Comparison of ENCODE assay signal across 10 mouse cellular contexts in genomic region chrX:152818996-152819395, GRCm38 (mm10). TPM values are rescaled to one million over a fixed set of nuclear protein-coding genes. Genes with fewer than 3 reads are reported as not detected.
DNase-seq lines count a peak whose midpoint lies in the region; ATAC-seq and TF ChIP-seq lines count a peak whose summit lies in the region.
"Had no signal": no experiment of that assay in that cellular context is flagged by ENCODE, and none has a peak within 500 bp of the region (broad histone marks: within the 10 kb centered on the region; RNA-seq: fewer than 3 reads in every experiment).

No protein-coding gene starts in this region.

- no peak for TF ChIP-seq EP300 in liver, embryonic 14.5 days (IDR thresholded peaks at IDR 0.05; ENCODE audit: low read depth)

- H3K27me3 ChIP-seq in heart, embryonic 16.5 days (ENCODE audit: control insufficient read depth, insufficient read depth, low read length) = no peaks in the 10 kb centered on the region
- no peaks in the 10 kb centered on the region for H3K27me3 ChIP-seq in liver, embryonic 14.5 days (ENCODE audit: control insufficient read depth, insufficient read depth, low read length)
- peaks cover 6% of the 10 kb centered on the region for H3K27me3 ChIP-seq in liver, embryonic 11.5 days (replicated peaks; ENCODE audit: control insufficient read depth, insufficient read depth, low read length)

- DNase-seq in heart, adult 11 months = no peak
- no peak for DNase-seq in liver, embryonic 14.5 days (ENCODE audit: low read depth in 3 of 3, low spot score in 3 of 3)
- DNase-seq in liver, embryonic 11.5 days (ENCODE audit: low spot score) = no peak
- DNase-seq in brain, embryonic 14.5 days (ENCODE audit: low read depth) = peak; percentile 25
- DNase-seq in retina, postnatal 1 day = peak; percentile 35
- DNase-seq in gastrocnemius, postnatal 25 days = no peak
- DNase-seq: cerebellum, adult 11-12 months had no signal

- TF ChIP-seq CTCF in liver, embryonic 14.5 days (IDR thresholded peaks at IDR 0.05; ENCODE audit: low read depth) = peak; percentile 3; the same call in 1 of the 2 replicates
- TF ChIP-seq CTCF in brain, embryonic 14.5 days (IDR thresholded peaks at IDR 0.05; ENCODE audit: borderline replicate concordance, extremely low read depth, insufficient read depth, insufficient read length) = peak; percentile 32; the same call in 1 of the 2 replicates

- H3K27ac ChIP-seq in heart, embryonic 16.5 days (ENCODE audit: low read length) = no peak overlapping the region
- no peak overlapping the region for H3K27ac ChIP-seq in liver, embryonic 14.5 days
- no peak overlapping the region for H3K27ac ChIP-seq in liver, embryonic 11.5 days (ENCODE audit: low read depth, low read length)

- no peaks in the 10 kb centered on the region for H3K9me3 ChIP-seq in heart, embryonic 16.5 days (replicated peaks; ENCODE audit: control insufficient read depth, low read length)
- no peaks in the 10 kb centered on the region for H3K9me3 ChIP-seq in liver, embryonic 14.5 days (ENCODE audit: control insufficient read depth, low read length)
- no peaks in the 10 kb centered on the region for H3K9me3 ChIP-seq in liver, embryonic 11.5 days (ENCODE audit: control insufficient read depth, low read length)

- no peak for TF ChIP-seq POLR2A in brain, embryonic 14.5 days (IDR thresholded peaks at IDR 0.05; ENCODE audit: borderline replicate concordance, extremely low read depth, insufficient read depth, insufficient read length, poor library complexity, severe bottlenecking)

- no peak overlapping the region for H3K4me3 ChIP-seq in heart, embryonic 16.5 days (ENCODE audit: low read length)
- H3K4me3 ChIP-seq in liver, embryonic 14.5 days (ENCODE audit: insufficient read depth in 1 of 2, low read depth in 2 of 2, low read length in 2 of 2) = no peak overlapping the region
- no peak overlapping the region for H3K4me3 ChIP-seq in liver, embryonic 11.5 days (ENCODE audit: low read depth, low read length)

- 0 out of 2 replicates have a peak, but pooled peaks have one; percentile 37 for ATAC-seq in heart, embryonic 16.5 days (replicated peaks; ENCODE audit: extremely low read depth, insufficient read depth, low FRiP score)
- no peak for ATAC-seq in liver, embryonic 14.5 days (ENCODE audit: insufficient read depth)
- ATAC-seq in liver, embryonic 11.5 days (replicated peaks; ENCODE audit: low FRiP score) = no peak
- no peak for ATAC-seq in activated CD4-positive, CD25-positive, alpha-beta regulatory T cell, adult 4 months

- H3K9ac ChIP-seq in heart, embryonic 16.5 days (ENCODE audit: low read length) = no peak overlapping the region
- H3K9ac ChIP-seq in liver, embryonic 14.5 days (replicated peaks) = no peak overlapping the region
- H3K9ac ChIP-seq in liver, embryonic 11.5 days (ENCODE audit: low read depth, low read length) = no peak overlapping the region

- no peaks in the 10 kb centered on the region for H3K36me3 ChIP-seq in heart, embryonic 16.5 days (ENCODE audit: control insufficient read depth, insufficient read depth)
- no peaks in the 10 kb centered on the region for H3K36me3 ChIP-seq in liver, embryonic 14.5 days (replicated peaks; ENCODE audit: control insufficient read depth, insufficient read depth, low read depth)
- no peaks in the 10 kb centered on the region for H3K36me3 ChIP-seq in liver, embryonic 11.5 days (ENCODE audit: control insufficient read depth, insufficient read depth, low read length)

- H3K4me1 ChIP-seq in heart, embryonic 16.5 days (ENCODE audit: control insufficient read depth, insufficient read depth, low read length) = no peaks in the 10 kb centered on the region
- no peaks in the 10 kb centered on the region for H3K4me1 ChIP-seq in liver, embryonic 14.5 days (replicated peaks; ENCODE audit: control insufficient read depth in 2 of 2, insufficient read depth in 2 of 2, low read length in 1 of 2)
- H3K4me1 ChIP-seq in liver, embryonic 11.5 days (replicated peaks; ENCODE audit: control insufficient read depth, insufficient read depth, low read length) = no peaks in the 10 kb centered on the region

- no peak overlapping the region for H3K4me2 ChIP-seq in heart, embryonic 16.5 days (ENCODE audit: low read depth, low read length)
- no peak overlapping the region for H3K4me2 ChIP-seq in liver, embryonic 14.5 days (ENCODE audit: low read depth)
- H3K4me2 ChIP-seq in liver, embryonic 11.5 days = no peak overlapping the region

RNA-seq across cellular contexts. Expression of gene Gpr143, which starts 37.3 kb away (rescaled TPM):
- 0.20 and 0.27 TPM in 2 replicates for polyA plus RNA-seq in heart, embryonic 16.5 days (2015; fragmentation: Nextera tagmentation; extraction: Ambion mirVana)
- 0.02 and 0.05 TPM in 2 replicates for polyA plus RNA-seq in liver, embryonic 14.5 days (2012; rRNA removed)
- not detected in 2 replicates for polyA plus RNA-seq in liver, embryonic 14.5 days (2014; fragmentation: Nextera tagmentation; extraction: Ambion mirVana)
- polyA plus RNA-seq in liver, embryonic 11.5 days (2014; fragmentation: Nextera tagmentation; extraction: Ambion mirVana) = not detected in 2 replicates
- polyA plus RNA-seq in brain, embryonic 14.5 days (2012; rRNA removed) = 0.14 and 0.26 TPM in 2 replicates
- not detected for polyA plus RNA-seq in activated CD4-positive, CD25-positive, alpha-beta regulatory T cell, adult 4 months (2017; shearing (Covaris generic))
- not detected for total RNA-seq in gastrocnemius, postnatal 25 days (2021)
- polyA plus RNA-seq: testis, adult 2 months had no signal

RNA-seq across cellular contexts. Expression of gene Shroom2, which starts 49.7 kb away (rescaled TPM):
- 3.4 and 4.0 TPM in 2 replicates for polyA plus RNA-seq in heart, embryonic 16.5 days (2015; fragmentation: Nextera tagmentation; extraction: Ambion mirVana)
- 0.76 and 0.97 TPM in 2 replicates for polyA plus RNA-seq in liver, embryonic 14.5 days (2012; rRNA removed)
- polyA plus RNA-seq in liver, embryonic 14.5 days (2014; fragmentation: Nextera tagmentation; extraction: Ambion mirVana) = 1.1 TPM in 2 replicates
- 4.2 and 5.0 TPM in 2 replicates for polyA plus RNA-seq in liver, embryonic 11.5 days (2014; fragmentation: Nextera tagmentation; extraction: Ambion mirVana)
- polyA plus RNA-seq in brain, embryonic 14.5 days (2012; rRNA removed) = 44.2 and 86.1 TPM in 2 replicates
- not detected for polyA plus RNA-seq in activated CD4-positive, CD25-positive, alpha-beta regulatory T cell, adult 4 months (2017; shearing (Covaris generic))
- 1 to 10 TPM; 1.2 to 1.8 TPM for total RNA-seq in gastrocnemius, postnatal 25 days (2021)

Comparison
In these comparisons a context has a peak if more than half of its experiments do, and no peak if none do; other contexts are left out.
1. DNase-seq: peak in brain, embryonic 14.5 days (single experiment) and retina, postnatal 1 day (single experiment); none in heart, adult 11 months (single experiment), liver, embryonic 14.5 days (0 of 3), liver, embryonic 11.5 days (single experiment) and gastrocnemius, postnatal 25 days (single experiment).